Mouse (Mus musculus) testis, adult 2 months (tissue): ENCODE data around the gene Atrnl1. TPM values are rescaled to one million over a fixed set of nuclear protein-coding genes. Genes with fewer than 3 reads are reported as not detected.
"Not testable (repeated sequence)": the region's sequence is repeated elsewhere in the genome, so short reads cannot be mapped to it uniquely, and the experiment has no call there.

ENCODE experiments used
- H3K27ac ChIP-seq: fragments of 200-500 bp; 2 replicates; pipeline ENCODE4 v1.5.1; 2012; ENCODE audit warnings: low read depth, low read length; ENCODE audit not compliant: control insufficient read depth, insufficient read depth
- H3K27me3 ChIP-seq: fragments of 200-500 bp; 2 replicates; pipeline ENCODE4 v1.6.1; 2012; ENCODE audit warnings: mild to moderate bottlenecking, low read length, moderate library complexity; ENCODE audit not compliant: control insufficient read depth, insufficient read depth
- H3K36me3 ChIP-seq: fragments of 200-500 bp; 2 replicates; pipeline ENCODE4 v1.6.1; 2012; ENCODE audit warnings: mild to moderate bottlenecking, low read length; ENCODE audit not compliant: control insufficient read depth, insufficient read depth
- H3K4me1 ChIP-seq: fragments of 200-500 bp; 2 replicates; pipeline ENCODE4 v1.6.1; 2012; ENCODE audit warnings: low read length; ENCODE audit not compliant: control insufficient read depth, insufficient read depth
- H3K4me3 ChIP-seq: fragments of 200-500 bp; 2 replicates; pipeline ENCODE4 v1.5.1; 2012; ENCODE audit warnings: low read depth, mild to moderate bottlenecking, low read length, moderate library complexity, mixed read lengths; ENCODE audit not compliant: control insufficient read depth
- CTCF ChIP-seq: fragments of 200-500 bp; IDR thresholded peaks from 2 replicates; pipeline ENCODE4 v1.5.1; 2012; ENCODE audit warnings: low read depth, mild to moderate bottlenecking, inconsistent platforms, low read length, moderate library complexity; ENCODE audit not compliant: control insufficient read depth, insufficient read depth, insufficient replicate concordance
- POLR2A ChIP-seq: fragments of 200-500 bp; IDR thresholded peaks from 2 replicates; pipeline ENCODE4 v1.6.1; 2012; ENCODE audit warnings: low read depth, mild to moderate bottlenecking, inconsistent platforms, low read length, moderate library complexity; ENCODE audit not compliant: control insufficient read depth
- polyA plus RNA-seq: library from polyadenylated mRNA; depleted of rRNA; stranded (reverse); fragments of >200 nt; gene quantifications from 2 replicates; pipeline ENCODE4 v1.2.3, GENCODE M21; 2012

The Atrnl1 gene
- polyA plus RNA-seq, 1 experiment = 3.8 TPM

GRCm38 (mm10) chr19:57878583-57878982 lies 267.7 kb downstream of the Atrnl1 start:
- TF ChIP-seq POLR2A = no peak
- TF ChIP-seq CTCF = no peak
- Histone ChIP-seq H3K27me3 (no peaks in the 10 kb centered on the region), H3K36me3 (no peaks in the 10 kb centered on the region), H3K4me3 (no peak overlapping the region), H3K27ac (no peak overlapping the region), H3K4me1 (no peaks in the 10 kb centered on the region)

DNA sequence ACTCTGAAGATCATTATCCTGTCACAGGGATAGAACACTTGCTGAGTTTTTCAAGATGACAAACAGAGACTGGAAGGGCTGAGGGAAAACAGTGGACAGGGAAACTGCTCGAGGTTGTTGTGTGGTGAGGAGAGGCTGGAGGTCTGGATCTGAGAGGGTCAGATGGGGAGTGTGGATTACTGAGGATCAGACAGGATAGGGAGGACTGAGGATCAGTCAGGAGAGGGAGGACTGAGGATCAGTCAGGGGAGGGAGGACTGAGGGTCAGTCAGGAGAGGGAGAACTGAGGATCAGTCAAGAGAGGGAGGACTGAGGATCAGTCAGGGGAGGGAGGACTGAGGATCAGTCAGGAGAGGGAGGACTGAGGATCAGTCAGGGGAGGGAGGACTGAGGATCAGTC lies 269.0 kb downstream of the Atrnl1 start:
- H3K27me3 ChIP-seq, H3K4me3 ChIP-seq, H3K36me3 ChIP-seq, H3K27ac ChIP-seq, H3K4me1 ChIP-seq: not testable (repeated sequence)

DNA sequence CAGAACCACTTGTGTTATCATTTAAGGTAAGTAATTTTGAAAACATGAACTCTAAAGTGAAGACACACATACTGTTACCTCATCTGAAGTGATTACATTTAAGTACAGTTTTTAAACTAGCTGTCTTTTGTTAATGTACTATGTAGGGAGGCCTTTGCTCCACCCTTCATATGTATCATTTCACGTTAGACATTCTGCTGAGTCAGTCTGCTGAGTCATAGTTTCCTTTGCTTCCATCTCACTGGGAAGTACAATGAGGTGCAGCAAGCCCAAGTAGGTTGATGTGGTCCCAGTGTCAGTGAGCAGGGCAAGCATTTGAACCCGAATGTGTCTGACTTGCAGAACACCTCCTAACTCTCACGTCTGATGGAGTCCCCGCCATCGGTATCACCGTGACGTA lies 271.1 kb downstream of the Atrnl1 start:
- no peaks in the 10 kb centered on the region for H3K4me1 ChIP-seq
- no peak overlapping the region for H3K27ac ChIP-seq
- TF ChIP-seq POLR2A = no peak
- TF ChIP-seq CTCF = no peak
- no peaks in the 10 kb centered on the region for H3K36me3 ChIP-seq
- no peaks in the 10 kb centered on the region for H3K27me3 ChIP-seq
- no peak overlapping the region for H3K4me3 ChIP-seq

- Histone ChIP-seq H3K27ac (no peak overlapping the region), H3K27me3 (no peaks in the 10 kb centered on the region), H3K4me1 (no peaks in the 10 kb centered on the region), H3K36me3 (no peaks in the 10 kb centered on the region), H3K4me3 (no peak overlapping the region)
- TF ChIP-seq CTCF (no peak), POLR2A (no peak)
These were observed 278.0 kb downstream of the Atrnl1 start for GRCm38 (mm10) chr19:57888871-57889270.

- TF ChIP-seq CTCF (no peak), POLR2A (no peak)
- no peaks in the 10 kb centered on the region for H3K4me1 ChIP-seq
- no peak overlapping the region for H3K4me3 ChIP-seq
- H3K36me3 ChIP-seq = no peaks in the 10 kb centered on the region
- no peaks in the 10 kb centered on the region for H3K27me3 ChIP-seq
- H3K27ac ChIP-seq = peak overlapping the region; percentile 4; the same call in 1 of the 2 replicates
These were observed 278.9 kb downstream of the Atrnl1 start for GRCm38 (mm10) chr19:57889741-57890140.

GRCm38 (mm10) chr19:57890954-57891353 lies 280.1 kb downstream of the Atrnl1 start:
- Histone ChIP-seq H3K36me3 (no peaks in the 10 kb centered on the region), H3K27ac (no peak overlapping the region), H3K4me3 (no peak overlapping the region), H3K27me3 (no peaks in the 10 kb centered on the region), H3K4me1 (no peaks in the 10 kb centered on the region)
- TF ChIP-seq POLR2A = no peak
- TF ChIP-seq CTCF = no peak

DNA sequence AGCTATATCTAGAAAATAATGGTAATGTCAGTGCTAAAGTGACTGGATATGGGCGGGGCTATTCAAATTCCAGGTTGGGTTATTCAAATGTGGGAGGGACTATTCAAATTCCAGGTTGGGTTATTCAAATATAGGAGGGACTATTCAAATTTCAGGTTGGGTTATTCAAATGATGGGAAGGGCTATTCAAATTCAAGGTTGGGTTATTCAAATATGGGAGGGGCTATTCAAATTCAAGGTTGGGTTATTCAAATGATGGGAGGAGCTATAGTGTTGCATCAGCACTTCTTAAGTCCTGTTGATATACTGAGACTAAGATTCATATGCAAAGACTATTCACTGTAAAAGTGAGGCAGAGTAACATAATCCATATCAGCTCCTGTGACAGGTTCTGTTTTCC lies 283.4 kb downstream of the Atrnl1 start:
- TF ChIP-seq POLR2A (no peak), CTCF (no peak)
- Histone ChIP-seq H3K27ac (no peak overlapping the region), H3K4me1 (no peaks in the 10 kb centered on the region), H3K36me3 (no peaks in the 10 kb centered on the region), H3K4me3 (no peak overlapping the region), H3K27me3 (no peaks in the 10 kb centered on the region)

DNA sequence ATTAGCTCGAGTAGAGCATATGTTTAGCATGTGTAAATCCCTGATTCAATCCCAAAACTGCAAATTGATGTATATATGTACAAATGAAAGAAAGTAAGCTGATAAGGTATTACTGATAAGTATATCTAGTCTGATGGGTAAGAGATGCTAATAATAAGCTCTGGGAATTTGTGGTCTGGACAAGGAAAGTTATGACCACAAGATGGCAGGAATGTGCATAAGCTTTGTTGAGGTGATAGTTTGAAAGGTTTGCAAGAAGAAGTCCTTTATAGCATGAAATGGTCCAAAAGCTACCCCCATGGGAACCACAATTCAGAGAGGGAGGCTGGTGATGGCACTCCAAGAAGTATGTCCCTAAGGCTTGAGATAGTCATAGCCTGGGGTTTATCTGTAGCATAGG lies 289.2 kb downstream of the Atrnl1 start:
- TF ChIP-seq POLR2A = no peak
- TF ChIP-seq CTCF = no peak
- H3K4me1 ChIP-seq = no peaks in the 10 kb centered on the region
- H3K4me3 ChIP-seq = no peak overlapping the region
- H3K36me3 ChIP-seq = no peaks in the 10 kb centered on the region
- H3K27me3 ChIP-seq = no peaks in the 10 kb centered on the region
- H3K27ac ChIP-seq = no peak overlapping the region
